Mouse (Mus musculus) lung, embryonic 15.5 days (tissue): Measurements from ENCODE around the gene Rpl38. TPM values are rescaled to one million over a fixed set of nuclear protein-coding genes. Genes with fewer than 3 reads are reported as not detected.

Experiments used
- ATAC-seq: fragments of 200-750 bp; cut with Nextera tagmentation; 2 replicates; pipeline ENCODE4 v1.8.0; 2017; ENCODE audit warnings: moderate number of reproducible peaks, borderline replicate concordance; ENCODE audit not compliant: low FRiP score, low TSS enrichment; ENCODE audit errors: extremely low read depth
- H3K27ac ChIP-seq: fragments of 300-500 bp; sonication (generic); 2 replicates; pipeline ENCODE4 v1.5.1; 2015; ENCODE audit warnings: moderate library complexity, mild to moderate bottlenecking, inconsistent platforms
- H3K27me3 ChIP-seq: fragments of 300-500 bp; sonication (generic); 2 replicates; pipeline ENCODE4 v1.6.1; 2015; ENCODE audit warnings: inconsistent platforms
- H3K36me3 ChIP-seq: fragments of 300-500 bp; sonication (generic); 2 replicates; pipeline ENCODE4 v1.6.1; 2015; ENCODE audit warnings: inconsistent platforms
- H3K4me1 ChIP-seq: fragments of 300-500 bp; sonication (generic); 2 replicates; pipeline ENCODE4 v1.6.1; 2015; ENCODE audit warnings: inconsistent platforms
- H3K4me2 ChIP-seq: fragments of 300-500 bp; sonication (generic); 2 replicates; pipeline ENCODE4 v1.6.1; 2015; ENCODE audit warnings: inconsistent platforms, mild to moderate bottlenecking, moderate library complexity
- H3K4me3 ChIP-seq: fragments of 300-500 bp; sonication (generic); 2 replicates; pipeline ENCODE4 v1.5.1; 2015; ENCODE audit warnings: mild to moderate bottlenecking, inconsistent platforms
- H3K9ac ChIP-seq: fragments of 300-500 bp; sonication (generic); 2 replicates; pipeline ENCODE4 v1.6.1; 2015; ENCODE audit warnings: inconsistent platforms
- H3K9me3 ChIP-seq: fragments of 300-500 bp; sonication (generic); 2 replicates; pipeline ENCODE4 v1.6.1; 2016; ENCODE audit warnings: inconsistent platforms
- WGBS: fragments of 180-500 bp; shearing (Covaris S2); methylation state at CpG from one replicate; pipeline ENCODE4 v1.1.7; 2015; 5-methylcytosine and 5-hydroxymethylcytosine counted together
- polyA plus RNA-seq: library from polyadenylated mRNA; unstranded; fragments of >200 nt; fragmentation: Nextera tagmentation; extraction: Ambion mirVana; gene quantifications from 2 replicates; pipeline ENCODE4 v1.2.1, GENCODE M21; 2015

Gene Rpl38
- polyA plus RNA-seq, 1 experiment from 2014 or later = 816 TPM

DNA sequence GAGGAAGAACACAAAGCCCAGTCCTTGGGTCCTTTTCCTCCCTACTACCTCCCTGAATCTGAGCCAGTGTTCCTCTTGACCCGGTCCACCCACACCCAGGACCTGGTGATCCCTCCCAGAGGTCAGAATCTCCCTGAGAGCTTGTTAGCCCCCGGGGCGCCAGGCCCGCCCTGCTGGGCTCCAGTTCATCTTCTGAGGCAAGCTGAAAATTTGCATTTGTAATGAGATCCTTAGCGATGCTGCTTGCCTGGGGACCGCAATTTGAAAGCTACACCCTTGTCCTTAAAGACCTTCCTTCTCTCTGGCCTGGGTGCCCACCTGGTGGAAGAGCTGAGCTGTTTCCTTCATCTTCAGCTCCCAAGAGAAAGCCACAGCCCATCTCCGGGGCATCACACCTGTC is 24.3 kb downstream of the Rpl38 start:
- no peak overlapping the region for H3K27ac ChIP-seq
- WGBS = 58% methylated on average over 7 of the region's 7 CpGs
- ATAC-seq = no peak

DNA sequence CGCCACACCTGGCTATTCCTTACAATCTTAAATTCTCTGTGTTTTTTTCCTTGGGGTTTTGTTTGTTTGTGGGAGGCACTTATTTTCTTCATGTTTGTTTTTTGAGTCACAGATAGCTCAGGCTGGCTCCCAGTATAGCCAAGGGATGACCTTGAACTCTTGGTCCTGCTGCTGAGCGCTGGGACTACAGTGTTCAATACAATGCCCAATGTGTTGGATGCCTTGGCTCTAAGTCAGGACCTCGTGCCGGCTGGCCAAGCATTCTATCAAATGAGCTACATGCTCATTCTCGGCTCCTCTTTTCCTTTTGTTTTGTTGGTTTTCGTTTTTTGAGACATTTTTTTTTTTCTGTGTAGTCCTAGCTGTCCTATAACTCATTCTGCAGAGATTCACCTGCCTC is 25.1 kb downstream of the Rpl38 start:
- no peak overlapping the region for H3K27ac ChIP-seq
- no peak overlapping the region for H3K4me3 ChIP-seq
- H3K4me1 ChIP-seq = no peaks in the 10 kb centered on the region
- no peaks in the 10 kb centered on the region for H3K9me3 ChIP-seq
- H3K27me3 ChIP-seq = no peaks in the 10 kb centered on the region
- 87% methylated on average over 6 of the region's 6 CpGs for WGBS
- ATAC-seq = no peak
- no peak overlapping the region for H3K4me2 ChIP-seq
- H3K9ac ChIP-seq = no peak overlapping the region
- no peaks in the 10 kb centered on the region for H3K36me3 ChIP-seq

More for the DNA sequence above, 24.3 kb downstream of the Rpl38 start:
- Histone ChIP-seq H3K27me3 (no peaks in the 10 kb centered on the region), H3K4me3 (no peak overlapping the region), H3K4me1 (0 out of 2 replicates have a peak, but pooled peaks cover 5% of the 10 kb centered on the region), H3K9me3 (no peaks in the 10 kb centered on the region), H3K4me2 (no peak overlapping the region), H3K9ac (no peak overlapping the region), H3K36me3 (no peaks in the 10 kb centered on the region)

DNA sequence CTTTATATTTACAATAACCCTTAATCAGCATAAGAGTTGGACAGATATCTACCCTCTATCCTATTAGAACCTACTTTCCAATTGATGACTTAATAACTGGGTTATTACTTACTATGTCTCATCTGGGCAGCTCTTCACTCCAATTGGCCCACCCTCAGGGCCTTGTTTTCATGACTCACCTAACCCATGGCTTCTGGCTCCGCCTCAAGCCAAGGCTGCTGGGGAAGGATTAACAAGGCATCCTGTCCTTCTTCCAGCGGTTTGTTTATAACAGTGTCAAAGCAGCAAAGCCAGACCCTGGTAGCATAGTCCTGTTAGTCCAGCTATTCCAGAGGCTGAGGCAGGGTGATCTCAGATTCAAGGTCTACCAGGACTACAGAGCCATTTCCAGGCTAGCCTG is 26.1 kb downstream of the Rpl38 start:
- no peak for ATAC-seq
- H3K9me3 ChIP-seq = no peaks in the 10 kb centered on the region
- H3K9ac ChIP-seq = no peak overlapping the region
- H3K4me2 ChIP-seq = no peak overlapping the region
- 78% methylated on average over 2 of the region's 2 CpGs for WGBS
- no peaks in the 10 kb centered on the region for H3K4me1 ChIP-seq
- H3K4me3 ChIP-seq = no peak overlapping the region
- H3K36me3 ChIP-seq = no peaks in the 10 kb centered on the region
- H3K27ac ChIP-seq = no peak overlapping the region
- H3K27me3 ChIP-seq = no peaks in the 10 kb centered on the region

DNA sequence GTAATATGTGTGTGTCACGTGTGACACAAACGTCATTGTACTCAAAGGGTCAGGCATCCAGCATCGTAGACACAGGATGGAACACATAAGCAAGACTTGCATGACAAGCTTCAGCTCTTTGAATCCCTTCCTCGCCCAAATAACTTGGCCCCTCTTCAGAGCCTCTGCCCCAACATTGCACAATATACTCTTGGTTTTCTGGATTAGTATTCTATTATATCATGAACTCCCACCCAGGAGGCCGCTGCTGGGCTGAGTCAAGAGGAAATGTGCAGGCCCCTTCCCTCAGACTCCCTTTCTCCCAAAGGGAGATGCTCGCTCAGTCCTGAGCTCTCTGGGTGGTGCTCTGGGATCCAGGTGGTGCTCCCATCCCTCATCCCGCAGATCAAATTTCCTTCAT is 30.2 kb downstream of the Rpl38 start:
- ATAC-seq = no peak
- Histone ChIP-seq H3K9ac (no peak overlapping the region), H3K36me3 (no peaks in the 10 kb centered on the region), H3K4me3 (no peak overlapping the region), H3K27ac (0 out of 2 replicates have a peak overlapping the region, but pooled peaks have one; percentile 17), H3K9me3 (no peaks in the 10 kb centered on the region), H3K4me2 (no peak overlapping the region), H3K27me3 (no peaks in the 10 kb centered on the region), H3K4me1 (no peaks in the 10 kb centered on the region; the same call in 1 of the 2 replicates)
- WGBS = 86% methylated on average over 7 of the region's 7 CpGs

DNA sequence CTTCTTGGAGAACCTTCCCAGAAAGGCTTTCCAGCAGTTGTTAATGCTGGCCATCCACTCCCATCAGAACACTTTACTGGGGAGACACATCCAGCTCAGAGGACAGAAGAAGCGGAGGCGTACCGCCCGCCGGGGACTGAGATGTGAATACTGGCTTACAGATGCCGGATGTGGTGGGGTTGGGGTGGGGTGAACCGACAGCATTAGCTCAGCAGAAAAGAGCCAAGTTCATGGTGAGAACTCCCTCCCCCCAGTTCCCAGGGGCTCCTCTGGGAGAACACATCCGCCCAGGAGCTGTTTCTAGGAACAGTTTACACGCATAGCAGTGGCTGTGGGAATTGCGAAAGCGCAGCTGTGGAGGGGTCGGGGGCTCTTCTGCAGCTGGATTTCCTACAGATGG is 31.2 kb downstream of the Rpl38 start:
- H3K9me3 ChIP-seq = no peaks in the 10 kb centered on the region
- no peak overlapping the region for H3K9ac ChIP-seq
- no peaks in the 10 kb centered on the region for H3K27me3 ChIP-seq
- ATAC-seq = peak; percentile 61; the same call in 1 of the 2 replicates
- H3K4me3 ChIP-seq = no peak overlapping the region
- H3K27ac ChIP-seq = 0 out of 2 replicates have a peak overlapping the region, but pooled peaks have one; percentile 17
- H3K36me3 ChIP-seq = no peaks in the 10 kb centered on the region
- peaks cover 5% of the 10 kb centered on the region; the same call in 1 of the 2 replicates for H3K4me1 ChIP-seq
- WGBS = 48% methylated on average over 12 of the region's 12 CpGs
- no peak overlapping the region for H3K4me2 ChIP-seq

DNA sequence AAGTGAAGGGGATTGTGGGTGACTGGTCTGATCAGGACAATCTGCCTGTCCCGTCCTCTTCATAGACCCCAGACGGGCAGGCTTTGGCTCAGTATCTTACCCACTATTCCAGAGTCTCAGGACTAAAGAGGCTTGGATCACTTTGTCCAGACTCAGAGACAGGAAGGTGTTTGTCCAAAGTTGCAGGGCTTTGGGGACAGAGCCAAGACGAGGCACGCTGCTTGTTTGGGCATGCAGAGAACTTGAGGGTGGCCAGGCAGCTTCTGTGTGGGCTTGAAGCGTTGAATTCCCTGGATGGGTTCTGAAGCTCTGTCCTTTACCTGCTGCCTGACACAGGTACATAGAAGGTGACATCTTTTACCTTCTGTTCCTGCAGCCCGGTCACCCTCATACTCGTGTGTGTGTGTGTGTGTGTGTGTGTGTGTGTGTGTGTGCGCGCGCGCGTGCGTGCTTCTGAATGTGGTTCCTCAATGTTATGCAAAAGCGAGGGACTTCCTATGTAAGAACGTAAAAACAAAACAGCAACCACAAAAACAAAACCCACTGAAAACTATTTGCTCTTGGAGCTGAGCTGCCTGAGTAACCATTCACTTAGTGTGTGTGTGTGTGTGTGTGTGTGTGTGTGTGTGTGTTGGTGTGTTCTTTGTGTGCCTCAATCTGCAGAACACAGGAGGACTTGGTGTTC is 34.1 kb downstream of the Rpl38 start:
- no peak overlapping the region for H3K9ac ChIP-seq
- WGBS = 81% methylated on average over 15 of the region's 15 CpGs
- H3K27ac ChIP-seq = no peak overlapping the region
- peaks cover 5% of the 10 kb centered on the region; the same call in 1 of the 2 replicates for H3K4me1 ChIP-seq
- H3K9me3 ChIP-seq = no peaks in the 10 kb centered on the region
- H3K36me3 ChIP-seq = no peaks in the 10 kb centered on the region
- H3K4me3 ChIP-seq = no peak overlapping the region
- no peaks in the 10 kb centered on the region for H3K27me3 ChIP-seq
- no peak overlapping the region for H3K4me2 ChIP-seq
- no peak for ATAC-seq

DNA sequence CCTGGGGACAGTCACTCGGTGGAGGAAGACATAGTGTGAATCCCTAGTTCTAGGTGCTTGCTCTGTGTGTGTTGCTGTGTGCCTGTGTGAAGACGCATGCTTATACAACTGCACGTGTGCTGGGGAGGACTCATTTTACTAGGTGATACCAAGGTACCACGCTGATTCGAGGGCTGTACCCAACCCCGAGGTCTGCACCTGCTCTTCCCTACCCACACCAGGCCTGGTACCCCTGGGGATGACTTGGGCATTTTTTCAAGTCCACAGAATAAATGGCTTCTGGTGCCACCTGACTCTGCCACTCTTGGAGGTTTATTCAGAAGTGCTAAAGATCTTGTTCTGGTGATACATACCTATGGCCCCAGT is 34.7 kb downstream of the Rpl38 start:
- Histone ChIP-seq H3K4me1 (peaks cover 5% of the 10 kb centered on the region; the same call in 1 of the 2 replicates), H3K9ac (no peak overlapping the region), H3K27ac (no peak overlapping the region), H3K4me3 (no peak overlapping the region), H3K4me2 (no peak overlapping the region), H3K9me3 (no peaks in the 10 kb centered on the region), H3K27me3 (no peaks in the 10 kb centered on the region), H3K36me3 (no peaks in the 10 kb centered on the region)
- 83% methylated on average over 6 of the region's 6 CpGs for WGBS
- no peak for ATAC-seq

DNA sequence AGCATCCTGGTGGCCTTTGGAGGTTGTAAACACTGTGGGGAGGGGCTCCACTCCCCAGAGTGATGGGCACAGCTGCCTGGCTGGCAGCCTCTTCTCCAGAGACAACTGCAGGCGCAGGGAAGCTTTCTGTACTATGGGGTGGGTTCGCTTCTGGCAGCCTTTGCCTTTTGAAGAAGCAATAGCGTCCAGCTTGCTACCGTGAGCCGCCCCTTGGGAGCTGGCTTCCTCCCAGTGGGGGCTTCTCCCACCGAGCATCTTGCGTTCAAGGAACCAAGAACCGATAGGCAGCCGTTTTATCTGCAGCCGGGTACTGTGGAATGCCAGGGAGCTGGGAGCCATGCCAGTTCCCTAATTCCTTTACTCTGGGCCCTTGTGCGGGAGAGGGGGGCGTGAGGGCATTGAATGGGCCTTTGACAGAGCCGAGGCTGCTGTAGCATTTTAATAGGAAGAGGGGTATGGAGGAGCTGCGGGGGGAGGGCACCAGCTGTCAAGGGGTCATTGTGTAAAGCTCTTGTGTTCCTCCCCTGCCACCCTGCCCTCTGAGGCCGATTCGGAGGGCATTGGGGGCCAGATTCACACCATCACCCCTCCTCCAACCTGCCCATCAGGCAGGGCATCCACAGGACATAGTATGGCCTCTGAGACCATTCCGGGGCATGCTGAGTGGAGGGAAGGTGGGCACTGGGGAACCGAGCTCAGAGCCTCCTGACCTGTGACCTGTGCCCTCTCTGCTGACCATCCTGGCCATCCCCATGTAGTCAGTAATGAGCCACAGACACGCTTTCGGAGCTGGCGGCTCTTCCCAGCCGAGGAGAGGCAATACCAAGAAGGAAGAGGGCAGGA is 36.0 kb downstream of the Rpl38 start:
- no peak for ATAC-seq
- no peaks in the 10 kb centered on the region for H3K27me3 ChIP-seq
- no peak overlapping the region for H3K4me3 ChIP-seq
- WGBS = 56% methylated on average over 22 of the region's 22 CpGs
- H3K9me3 ChIP-seq = no peaks in the 10 kb centered on the region
- H3K9ac ChIP-seq = no peak overlapping the region
- no peak overlapping the region for H3K4me2 ChIP-seq
- H3K27ac ChIP-seq = no peak overlapping the region
- H3K36me3 ChIP-seq = no peaks in the 10 kb centered on the region
- peaks cover 5% of the 10 kb centered on the region; the same call in 1 of the 2 replicates for H3K4me1 ChIP-seq

DNA sequence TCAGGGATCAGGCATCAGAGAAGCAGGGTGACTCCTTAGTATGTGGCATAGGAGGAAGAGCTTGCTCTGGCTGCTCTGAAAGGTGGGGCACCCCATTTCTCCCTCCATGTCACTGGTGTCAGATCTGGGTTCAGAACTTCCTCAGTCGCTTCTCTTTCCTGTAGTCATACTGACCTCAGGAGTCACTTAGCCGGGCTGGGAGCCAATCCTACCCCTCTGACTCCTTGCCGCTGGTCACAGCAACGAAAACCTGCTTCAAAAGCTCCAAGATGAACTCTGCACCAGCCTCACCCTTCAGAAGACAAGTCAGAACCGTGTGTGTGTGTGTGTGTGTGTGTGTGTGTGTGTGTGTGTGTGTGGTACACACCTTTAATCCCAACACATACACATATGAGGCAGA is 38.0 kb downstream of the Rpl38 start:
- Histone ChIP-seq H3K27ac (no peak overlapping the region), H3K36me3 (no peaks in the 10 kb centered on the region), H3K4me2 (no peak overlapping the region), H3K9ac (no peak overlapping the region), H3K4me1 (peaks cover 5% of the 10 kb centered on the region; the same call in 1 of the 2 replicates), H3K27me3 (no peaks in the 10 kb centered on the region), H3K9me3 (no peaks in the 10 kb centered on the region), H3K4me3 (no peak overlapping the region)
- 60% methylated on average over 5 of the region's 5 CpGs for WGBS
- no peak for ATAC-seq

DNA sequence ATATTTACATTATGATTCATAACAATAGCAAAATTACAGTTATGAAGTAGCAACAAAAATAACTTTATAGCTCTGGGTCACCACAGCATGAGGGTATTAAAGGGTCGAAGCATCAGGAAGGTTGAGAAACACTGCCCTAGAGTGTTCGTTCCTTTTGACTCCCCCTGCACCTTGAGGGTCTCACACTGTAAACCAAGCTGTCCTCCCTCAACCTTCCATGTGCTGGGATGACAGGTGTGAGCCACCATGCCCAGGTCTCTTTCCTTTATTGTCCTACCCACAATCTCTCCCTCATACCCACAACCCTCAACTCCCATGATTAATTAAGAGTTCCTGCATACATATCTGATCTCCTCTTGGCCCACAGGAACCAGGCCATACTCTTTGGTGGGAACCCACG is 43.1 kb downstream of the Rpl38 start:
- Histone ChIP-seq H3K9ac (no peak overlapping the region), H3K27ac (no peak overlapping the region), H3K9me3 (no peaks in the 10 kb centered on the region), H3K4me3 (no peak overlapping the region), H3K4me2 (no peak overlapping the region), H3K4me1 (no peaks in the 10 kb centered on the region), H3K36me3 (no peaks in the 10 kb centered on the region), H3K27me3 (no peaks in the 10 kb centered on the region)
- ATAC-seq = no peak
- 77% methylated on average over 3 of the region's 3 CpGs for WGBS

DNA sequence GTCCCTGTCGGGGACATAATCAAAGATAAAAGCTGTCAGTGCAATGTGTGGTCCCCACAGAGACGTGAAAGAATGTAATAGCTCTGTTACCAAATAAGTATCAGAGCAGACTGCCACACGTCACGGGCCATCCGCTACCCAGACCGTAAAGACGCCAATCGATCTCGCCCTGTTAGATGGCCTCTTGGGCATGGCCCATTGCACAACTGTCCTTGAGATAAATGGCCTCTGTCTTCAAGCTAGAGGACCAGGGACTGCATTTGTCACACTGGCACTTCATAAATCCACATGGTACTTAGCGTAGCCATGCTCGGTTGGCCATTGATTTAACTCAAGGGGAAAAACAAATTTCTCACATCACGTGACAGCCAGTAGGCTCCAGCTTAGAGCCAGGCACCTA is 43.5 kb downstream of the Rpl38 start:
- no peak overlapping the region for H3K4me3 ChIP-seq
- no peak overlapping the region for H3K4me2 ChIP-seq
- no peaks in the 10 kb centered on the region for H3K27me3 ChIP-seq
- 62% methylated on average over 12 of the region's 12 CpGs for WGBS
- no peaks in the 10 kb centered on the region for H3K4me1 ChIP-seq
- no peak overlapping the region for H3K27ac ChIP-seq
- H3K9ac ChIP-seq = no peak overlapping the region
- H3K36me3 ChIP-seq = no peaks in the 10 kb centered on the region
- ATAC-seq = no peak
- no peaks in the 10 kb centered on the region for H3K9me3 ChIP-seq

DNA sequence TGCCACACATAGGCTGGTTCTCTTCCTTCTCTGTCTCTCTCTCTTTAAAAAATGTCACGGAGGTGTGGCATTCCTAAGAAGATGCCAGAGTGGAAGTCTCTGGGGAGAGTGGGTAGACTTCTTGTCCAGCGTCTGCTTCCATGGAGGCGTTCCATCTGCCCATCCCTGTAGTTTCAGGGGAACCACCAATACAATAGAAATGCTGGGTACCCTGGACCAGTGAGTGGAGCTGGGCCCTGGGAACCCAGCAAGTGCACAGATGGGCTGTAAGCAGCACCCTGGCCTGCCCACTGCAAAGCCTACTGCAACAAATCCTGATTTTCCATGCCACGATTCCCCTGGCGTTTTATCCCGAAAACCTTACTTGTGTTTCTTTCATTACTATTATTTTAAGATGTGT is 46.2 kb downstream of the Rpl38 start:
- no peak for ATAC-seq
- H3K4me2 ChIP-seq = no peak overlapping the region
- WGBS = 77% methylated on average over 6 of the region's 6 CpGs
- H3K27me3 ChIP-seq = no peaks in the 10 kb centered on the region
- H3K36me3 ChIP-seq = no peaks in the 10 kb centered on the region
- H3K4me3 ChIP-seq = no peak overlapping the region
- no peaks in the 10 kb centered on the region for H3K4me1 ChIP-seq
- H3K9me3 ChIP-seq = no peaks in the 10 kb centered on the region
- H3K9ac ChIP-seq = no peak overlapping the region
- no peak overlapping the region for H3K27ac ChIP-seq
